In genomic region chr2:35131991-35132661, GRCm38 (mm10) we compare ENCODE assay signal across 8 mouse cellular contexts. TPM values are rescaled to one million over a fixed set of nuclear protein-coding genes. Genes with fewer than 3 reads are reported as not detected.
DNase-seq lines count a peak whose midpoint lies in the region; ATAC-seq and TF ChIP-seq lines count a peak whose summit lies in the region.

No protein-coding gene starts in this region.

- H3K27me3 ChIP-seq in E14TG2a.4 (ENCODE audit: insufficient read depth, low read length) = no peaks in the 10 kb centered on the region
- H3K27me3 ChIP-seq in forebrain, embryonic 12.5 days = no peaks in the 10 kb centered on the region
- H3K27me3 ChIP-seq in liver, postnatal 0 days (ENCODE audit: insufficient read depth, low read length) = no peaks in the 10 kb centered on the region
- no peaks in the 10 kb centered on the region for H3K27me3 ChIP-seq in neural tube, embryonic 14.5 days (ENCODE audit: control insufficient read depth, insufficient read depth, low read length)

- TF ChIP-seq CTCF in E14TG2a.4 (conservative IDR thresholded peaks at IDR 0.05; ENCODE audit: low read length) = no peak
- TF ChIP-seq CTCF in liver, postnatal 0 days (IDR thresholded peaks at IDR 0.05; ENCODE audit: low read depth) = no peak; the same call in 1 of the 2 replicates

- intact Hi-C loops in heart, postnatal 10 days (cut with DNase I) = no loop called here

- peak overlapping the region; percentile 65 for H3K4me2 ChIP-seq in forebrain, embryonic 12.5 days
- H3K4me2 ChIP-seq in liver, postnatal 0 days (ENCODE audit: low read depth, low read length) = peak overlapping the region; percentile 74
- H3K4me2 ChIP-seq in neural tube, embryonic 14.5 days (ENCODE audit: low read depth, low read length) = peak overlapping the region; percentile 36

- peaks cover 13% of the 10 kb centered on the region for H3K4me1 ChIP-seq in E14TG2a.4 (replicated peaks; ENCODE audit: low read depth, low read length)
- H3K4me1 ChIP-seq in forebrain, embryonic 12.5 days = peaks cover 17% of the 10 kb centered on the region
- H3K4me1 ChIP-seq in liver, postnatal 0 days (ENCODE audit: insufficient read depth) = 0 out of 2 replicates have a peak, but pooled peaks cover 6% of the 10 kb centered on the region
- H3K4me1 ChIP-seq in neural tube, embryonic 14.5 days (ENCODE audit: control insufficient read depth, insufficient read depth, low read length) = no peaks in the 10 kb centered on the region

- no peak for TF ChIP-seq EP300 in liver, postnatal 0 days (IDR thresholded peaks at IDR 0.05; ENCODE audit: low read depth)

- ATAC-seq in forebrain, embryonic 12.5 days (ENCODE audit: low FRiP score) = peak; percentile 98
- ATAC-seq in liver, postnatal 0 days = peak; percentile 99
- ATAC-seq in neural tube, embryonic 14.5 days (ENCODE audit: low read depth) = peak; percentile 92

- H3K27ac ChIP-seq in forebrain, embryonic 12.5 days = peak overlapping the region; percentile 75
- peak overlapping the region; percentile 85 for H3K27ac ChIP-seq in liver, postnatal 0 days (ENCODE audit: low read depth)
- H3K27ac ChIP-seq in neural tube, embryonic 14.5 days (ENCODE audit: low read depth, low read length) = 0 out of 2 replicates have a peak overlapping the region, but pooled peaks have one; percentile 40

- under 1% methylated on average over 21 of the region's 21 CpGs for WGBS in forebrain, embryonic 12.5 days
- under 1% methylated on average over 21 of the region's 21 CpGs for WGBS in large intestine, adult 2 months
- WGBS in liver, postnatal 0 days (ENCODE audit: insufficient replicate concordance) = under 1% methylated on average over 21 of the region's 21 CpGs
- under 1% methylated on average over 21 of the region's 21 CpGs for WGBS in neural tube, embryonic 14.5 days

- H3K9me3 ChIP-seq in E14TG2a.4 (ENCODE audit: low read length) = no peaks in the 10 kb centered on the region
- no peaks in the 10 kb centered on the region for H3K9me3 ChIP-seq in forebrain, embryonic 12.5 days
- H3K9me3 ChIP-seq in liver, postnatal 0 days (ENCODE audit: low read length) = no peaks in the 10 kb centered on the region
- no peaks in the 10 kb centered on the region for H3K9me3 ChIP-seq in neural tube, embryonic 14.5 days (ENCODE audit: control insufficient read depth, low read length)

- H3K9ac ChIP-seq in forebrain, embryonic 12.5 days = peak overlapping the region; percentile 57
- H3K9ac ChIP-seq in liver, postnatal 0 days (replicated peaks) = peak overlapping the region; percentile 61
- H3K9ac ChIP-seq in neural tube, embryonic 14.5 days (replicated peaks; ENCODE audit: low read depth, low read length) = no peak overlapping the region

- H3K36me3 ChIP-seq in E14TG2a.4 (ENCODE audit: insufficient read depth, low read length) = peaks cover 38% of the 10 kb centered on the region
- H3K36me3 ChIP-seq in forebrain, embryonic 12.5 days (replicated peaks) = peaks cover 29% of the 10 kb centered on the region
- H3K36me3 ChIP-seq in liver, postnatal 0 days (replicated peaks; ENCODE audit: insufficient read depth, low read length) = peaks cover 31% of the 10 kb centered on the region
- H3K36me3 ChIP-seq in neural tube, embryonic 14.5 days (ENCODE audit: control insufficient read depth, insufficient read depth, low read length) = peaks cover 16% of the 10 kb centered on the region; the same call in 1 of the 2 replicates

- H3K4me3 ChIP-seq in E14TG2a.4 (replicated peaks; ENCODE audit: low read length) = peak overlapping the region; percentile 75
- H3K4me3 ChIP-seq in forebrain, embryonic 12.5 days (replicated peaks) = peak overlapping the region; percentile 51
- peak overlapping the region; percentile 60 for H3K4me3 ChIP-seq in liver, postnatal 0 days (ENCODE audit: low read depth, low read length)
- H3K4me3 ChIP-seq in neural tube, embryonic 14.5 days (ENCODE audit: low read depth, low read length) = peak overlapping the region; percentile 32; the same call in 1 of the 2 replicates

- DNase-seq in c-Kit-positive CD71-positive TER-119-positive erythroid progenitor cells, embryonic 14.5 days (ENCODE audit: low spot score) = peak; percentile 93
- peak; percentile 99 for DNase-seq in heart, postnatal 10 days
- peak; percentile 97 for DNase-seq in large intestine, adult 2 months (ENCODE audit: low read depth, low spot score)
- peak; percentile 92 for DNase-seq in liver, postnatal 0 days
- DNase-seq in testis, postnatal 10 days (ENCODE audit: low spot score) = peak; percentile 94

RNA-seq across cellular contexts. Expression of gene Cntrl, which starts 22.8 kb away (rescaled TPM):
- polyA plus RNA-seq in forebrain, embryonic 12.5 days (2016; fragmentation: Nextera tagmentation; extraction: Ambion mirVana) = 37.1 and 38.2 TPM in 2 replicates
- total RNA-seq in heart, postnatal 10 days (2021) = 10 to 100 TPM; 11.6 to 11.8 TPM
- 11.1 and 12.3 TPM in 2 replicates for polyA plus RNA-seq in large intestine, adult 2 months (2012; rRNA removed)
- polyA plus RNA-seq in liver, postnatal 0 days (2015; fragmentation: Nextera tagmentation; extraction: Ambion mirVana) = 10.5 and 10.8 TPM in 2 replicates
- polyA plus RNA-seq in neural tube, embryonic 14.5 days (2014; fragmentation: Nextera tagmentation; extraction: Ambion mirVana) = 9.5 and 11.4 TPM in 2 replicates

RNA-seq across cellular contexts. Expression of gene AI182371, which starts 30.8 kb away (rescaled TPM):
- 0.22 and 0.98 TPM in 2 replicates for polyA plus RNA-seq in forebrain, embryonic 12.5 days (2016; fragmentation: Nextera tagmentation; extraction: Ambion mirVana)
- total RNA-seq in heart, postnatal 10 days (2021) = under 1 TPM in 1 of 2 experiments, not detected in 1; 0.52 TPM
- polyA plus RNA-seq in large intestine, adult 2 months (2012; rRNA removed) = 0.22 and 0.26 TPM in 2 replicates
- 90.6 and 102 TPM in 2 replicates for polyA plus RNA-seq in liver, postnatal 0 days (2015; fragmentation: Nextera tagmentation; extraction: Ambion mirVana)
- polyA plus RNA-seq in neural tube, embryonic 14.5 days (2014; fragmentation: Nextera tagmentation; extraction: Ambion mirVana) = 0.27 and 0.37 TPM in 2 replicates

Comparison
In these comparisons a context has a peak if more than half of its experiments do, and no peak if none do; other contexts are left out.
1. Peak in every context shown above with its lines: DNase-seq, ATAC-seq, H3K4me3 ChIP-seq and H3K27ac ChIP-seq.
2. RNA of gene AI182371, which starts 30.8 kb away (polyA plus RNA-seq): 90.6 to 102 TPM in liver, postnatal 0 days; 0.22 to 0.98 TPM in forebrain, embryonic 12.5 days, 0.27 to 0.37 TPM in neural tube, embryonic 14.5 days and 0.22 to 0.26 TPM in large intestine, adult 2 months; every median in the first group is over 10 times any median in the second.